Mouse (Mus musculus): ENCODE measurements around the gene Wdcp. TPM values are rescaled to one million over a fixed set of nuclear protein-coding genes. Genes with fewer than 3 reads are reported as not detected.
A peak's percentile ranks its signal among the peaks of the same experiment; 100 is the strongest.
"Not testable (repeated sequence)": the region's sequence is repeated elsewhere in the genome, so short reads cannot be mapped to it uniquely, and the experiment has no call there.

Wdcp gene
- polyA plus RNA-seq, 1 experiment from 2014 or later = 19.9 TPM

- peak; percentile 89 for ATAC-seq
- Histone ChIP-seq H3K4me3 (peak overlapping the region; percentile 74), H3K9ac (peak overlapping the region; percentile 98), H3K27ac (peak overlapping the region; percentile 96), H3K36me3 (peaks cover 42% of the 10 kb centered on the region), H3K9me3 (replicated peaks) (no peaks in the 10 kb centered on the region), H3K27me3 (replicated peaks) (no peaks in the 10 kb centered on the region), H3K4me2 (peak overlapping the region; percentile 72), H3K4me1 (peaks cover 68% of the 10 kb centered on the region)
- 13% methylated on average over 5 of the region's 5 CpGs for WGBS (ENCODE audit: insufficient replicate concordance)
Measured at GRCm38 (mm10) chr12:4872983-4873477, 29.9 kb downstream of the Wdcp start.

DNA sequence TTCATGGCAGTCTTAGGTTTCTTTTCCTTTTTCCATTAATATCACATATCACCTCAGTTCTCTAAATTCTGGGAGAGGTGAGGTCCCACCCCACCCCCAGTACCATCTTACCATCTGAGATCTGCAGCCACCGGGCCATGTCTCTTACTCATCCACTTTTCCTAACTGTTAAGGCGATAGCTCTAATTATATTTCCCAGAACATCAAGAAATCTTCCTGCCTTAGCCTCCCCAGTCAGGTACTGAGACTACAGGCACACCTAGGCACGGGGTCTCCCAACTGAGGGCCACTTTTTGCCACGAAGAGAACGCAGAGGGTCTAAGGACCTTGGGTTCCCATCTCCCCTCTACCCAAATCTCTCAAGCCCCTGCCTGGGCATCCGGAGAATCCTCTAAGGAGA, 30.4 kb downstream of the Wdcp start:
- WGBS (ENCODE audit: insufficient replicate concordance) = 20% methylated on average over 6 of the region's 6 CpGs
- no peaks in the 10 kb centered on the region for H3K9me3 ChIP-seq (replicated peaks)
- peak overlapping the region; percentile 98 for H3K9ac ChIP-seq
- H3K27me3 ChIP-seq (replicated peaks) = no peaks in the 10 kb centered on the region
- H3K4me2 ChIP-seq = peak overlapping the region; percentile 72
- H3K4me1 ChIP-seq = peaks cover 68% of the 10 kb centered on the region
- peak overlapping the region; percentile 74 for H3K4me3 ChIP-seq
- peak; percentile 2; the same call in 1 of the 2 replicates for ATAC-seq
- peaks cover 40% of the 10 kb centered on the region for H3K36me3 ChIP-seq
- peak overlapping the region; percentile 96 for H3K27ac ChIP-seq

GRCm38 (mm10) chr12:4874161-4874927, 31.2 kb downstream of the Wdcp start, which contains the start of gene Mfsd2b:
Gene Mfsd2b, minus strand, starts transcription at chr12:4874359.
- 3% methylated on average over 24 of the region's 24 CpGs for WGBS (ENCODE audit: insufficient replicate concordance)
- Histone ChIP-seq H3K9ac (peak within 1 kb of the TSS; percentile 98), H3K36me3 (peaks cover 40% of the 10 kb centered on the region), H3K4me3 (peak within 1 kb of the TSS; percentile 74), H3K9me3 (replicated peaks) (no peaks in the 10 kb centered on the region), H3K27ac (peak within 1 kb of the TSS; percentile 96), H3K27me3 (replicated peaks) (no peaks in the 10 kb centered on the region), H3K4me1 (peaks cover 61% of the 10 kb centered on the region), H3K4me2 (peak within 1 kb of the TSS; percentile 72)
- ATAC-seq = peak; percentile 84

DNA sequence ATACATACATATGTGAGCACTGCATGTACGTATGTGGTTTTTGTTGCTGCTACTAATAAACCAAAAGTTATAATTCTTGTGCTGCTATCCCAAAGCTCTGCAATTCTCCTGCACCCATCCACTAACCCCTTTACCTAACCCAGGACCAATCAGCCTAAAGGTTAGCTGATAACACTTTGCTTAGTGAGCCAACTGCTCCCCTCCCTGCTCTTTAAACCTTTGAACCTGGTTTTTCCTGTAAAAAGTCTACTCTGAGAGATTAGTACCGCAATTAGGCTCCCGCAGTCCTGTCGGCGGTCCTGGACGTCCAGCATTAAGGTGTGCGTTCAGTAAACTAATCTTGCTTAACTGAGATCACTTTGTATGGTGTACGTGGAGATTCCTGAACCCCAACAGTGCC, 32.5 kb downstream of the Wdcp start:
- peaks cover 39% of the 10 kb centered on the region for H3K36me3 ChIP-seq
- peak overlapping the region; percentile 96 for H3K27ac ChIP-seq
- no peak overlapping the region for H3K4me2 ChIP-seq
- no peak overlapping the region for H3K9ac ChIP-seq
- no peaks in the 10 kb centered on the region for H3K9me3 ChIP-seq (replicated peaks)
- H3K4me1 ChIP-seq = peaks cover 48% of the 10 kb centered on the region
- H3K4me3 ChIP-seq = no peak overlapping the region
- 65% methylated on average over 8 of the region's 8 CpGs for WGBS (ENCODE audit: insufficient replicate concordance)
- no peaks in the 10 kb centered on the region for H3K27me3 ChIP-seq (replicated peaks)
- no peak for ATAC-seq

- no peak overlapping the region for H3K4me3 ChIP-seq
- ATAC-seq = no peak
- H3K27ac ChIP-seq = peak overlapping the region; percentile 16; the same call in 1 of the 2 replicates
- peaks cover 48% of the 10 kb centered on the region for H3K36me3 ChIP-seq
- no peak overlapping the region for H3K9ac ChIP-seq
- H3K9me3 ChIP-seq (replicated peaks) = no peaks in the 10 kb centered on the region
- no peak overlapping the region for H3K4me2 ChIP-seq
- no peaks in the 10 kb centered on the region for H3K27me3 ChIP-seq (replicated peaks)
- H3K4me1 ChIP-seq = peaks cover 29% of the 10 kb centered on the region
- 28% methylated on average over 9 of the region's 9 CpGs for WGBS (ENCODE audit: insufficient replicate concordance)
Measured at GRCm38 (mm10) chr12:4878296-4878783, 35.2 kb downstream of the Wdcp start.

- H3K4me3 ChIP-seq = no peak overlapping the region
- no peak for ATAC-seq
- no peak overlapping the region for H3K9ac ChIP-seq
- H3K27me3 ChIP-seq (replicated peaks) = no peaks in the 10 kb centered on the region
- H3K27ac ChIP-seq = no peak overlapping the region
- H3K36me3 ChIP-seq = peaks cover 55% of the 10 kb centered on the region
- no peaks in the 10 kb centered on the region for H3K9me3 ChIP-seq (replicated peaks)
- no peak overlapping the region for H3K4me2 ChIP-seq
- WGBS (ENCODE audit: insufficient replicate concordance) = 86% methylated on average over 5 of the region's 5 CpGs
- H3K4me1 ChIP-seq = peaks cover 29% of the 10 kb centered on the region
Measured at GRCm38 (mm10) chr12:4879048-4879447, 35.9 kb downstream of the Wdcp start.

- H3K4me3 ChIP-seq = no peak overlapping the region
- 84% methylated on average over 2 of the region's 2 CpGs for WGBS (ENCODE audit: insufficient replicate concordance)
- H3K4me1 ChIP-seq = peaks cover 7% of the 10 kb centered on the region
- H3K9me3 ChIP-seq (replicated peaks) = no peaks in the 10 kb centered on the region
- H3K27me3 ChIP-seq (replicated peaks) = no peaks in the 10 kb centered on the region
- peaks cover 84% of the 10 kb centered on the region for H3K36me3 ChIP-seq
- H3K4me2 ChIP-seq = no peak overlapping the region
- H3K27ac ChIP-seq = no peak overlapping the region
- H3K9ac ChIP-seq = no peak overlapping the region
- no peak for ATAC-seq
Measured at GRCm38 (mm10) chr12:4882086-4882485, 39.0 kb downstream of the Wdcp start.

- no peaks in the 10 kb centered on the region for H3K27me3 ChIP-seq (replicated peaks)
- no peaks in the 10 kb centered on the region for H3K9me3 ChIP-seq (replicated peaks)
- H3K27ac ChIP-seq = no peak overlapping the region
- H3K9ac ChIP-seq = no peak overlapping the region
- no peak overlapping the region for H3K4me2 ChIP-seq
- WGBS (ENCODE audit: insufficient replicate concordance) = 75% methylated on average over 1 of the region's 1 CpGs
- no peak overlapping the region for H3K4me3 ChIP-seq
- peaks cover 21% of the 10 kb centered on the region for H3K4me1 ChIP-seq
- peaks cover 88% of the 10 kb centered on the region for H3K36me3 ChIP-seq
- ATAC-seq = no peak
Measured at GRCm38 (mm10) chr12:4885062-4885461, 42.0 kb downstream of the Wdcp start.

- not testable (repeated sequence) for H3K27ac ChIP-seq; H3K9ac ChIP-seq; ATAC-seq; H3K9me3 ChIP-seq (replicated peaks); H3K27me3 ChIP-seq (replicated peaks); H3K4me2 ChIP-seq; H3K4me3 ChIP-seq
- peaks cover 23% of the 10 kb centered on the region for H3K4me1 ChIP-seq
- H3K36me3 ChIP-seq = peaks cover 90% of the 10 kb centered on the region
- 88% methylated on average over 4 of the region's 4 CpGs for WGBS (ENCODE audit: insufficient replicate concordance)
Measured at GRCm38 (mm10) chr12:4886581-4886980, 43.5 kb downstream of the Wdcp start.

DNA sequence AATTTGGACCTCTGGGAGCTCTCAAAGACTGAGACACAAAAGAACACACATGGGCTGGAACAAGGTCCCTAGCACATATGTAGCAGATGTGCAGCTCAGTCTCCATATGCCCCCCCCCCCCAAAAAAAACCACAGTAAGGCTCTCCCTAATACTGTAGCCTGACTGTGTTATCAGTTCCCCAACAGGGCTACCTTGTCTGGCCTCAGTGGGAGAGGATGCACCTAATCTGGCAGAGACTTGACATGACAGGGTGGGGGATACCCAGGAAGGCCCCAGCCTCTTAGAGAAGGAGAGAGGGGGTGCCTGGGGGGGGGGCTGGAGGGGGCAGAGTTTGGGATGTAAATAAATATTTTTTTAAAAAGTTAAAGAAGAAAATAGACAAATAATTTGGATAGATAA, 45.6 kb downstream of the Wdcp start:
- Histone ChIP-seq H3K36me3 (peaks cover 88% of the 10 kb centered on the region), H3K9ac (no peak overlapping the region), H3K4me2 (peak overlapping the region; percentile 32; the same call in 1 of the 2 replicates), H3K4me3 (no peak overlapping the region), H3K4me1 (peaks cover 23% of the 10 kb centered on the region), H3K27me3 (replicated peaks) (no peaks in the 10 kb centered on the region), H3K9me3 (replicated peaks) (no peaks in the 10 kb centered on the region), H3K27ac (0 out of 2 replicates have a peak overlapping the region, but pooled peaks have one; percentile 3)
- peak; percentile 93 for ATAC-seq

DNA sequence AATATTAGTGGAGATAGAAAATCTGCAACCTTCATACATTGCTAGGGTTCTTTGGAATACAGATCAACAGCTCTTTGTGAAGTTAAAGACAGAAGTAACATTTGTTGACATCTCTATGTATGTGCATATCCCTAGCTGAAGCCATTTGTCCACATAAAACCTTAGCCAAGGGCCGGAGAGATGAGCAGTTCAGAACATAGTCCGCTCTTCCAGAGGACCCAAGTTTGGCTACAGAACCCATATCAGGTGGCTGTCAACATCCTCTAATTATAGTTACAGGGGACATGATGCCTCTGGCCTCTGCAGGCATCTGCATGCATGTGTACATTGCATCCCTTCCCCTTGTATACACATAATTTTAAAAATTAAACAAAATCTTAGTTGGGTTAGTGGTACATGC, 46.1 kb downstream of the Wdcp start:
- H3K4me2 ChIP-seq = peak overlapping the region; percentile 32; the same call in 1 of the 2 replicates

DNA sequence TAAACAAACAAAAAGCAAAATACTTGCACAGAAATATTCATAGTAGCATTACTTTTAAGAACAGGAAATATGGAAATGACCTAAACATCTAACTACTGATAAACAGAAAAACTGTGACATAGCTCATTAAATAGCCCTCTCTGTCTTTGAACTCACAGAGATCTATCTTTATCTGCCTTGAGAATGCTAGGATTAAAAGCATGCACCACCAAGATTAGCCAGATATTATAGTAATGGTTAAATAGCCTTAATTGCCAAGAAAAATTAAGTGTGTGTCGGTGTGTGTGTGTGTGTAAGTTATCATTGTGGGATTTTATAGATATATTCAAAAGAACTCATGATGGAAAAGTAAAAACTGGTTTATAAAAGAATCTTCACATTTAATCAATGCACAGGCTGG, 46.8 kb downstream of the Wdcp start:
- Histone ChIP-seq H3K4me1 (peaks cover 23% of the 10 kb centered on the region), H3K4me2 (no peak overlapping the region), H3K9ac (no peak overlapping the region), H3K27ac (no peak overlapping the region), H3K27me3 (replicated peaks) (no peaks in the 10 kb centered on the region), H3K4me3 (no peak overlapping the region), H3K9me3 (replicated peaks) (no peaks in the 10 kb centered on the region), H3K36me3 (peaks cover 83% of the 10 kb centered on the region)
- ATAC-seq = no peak
- WGBS (ENCODE audit: insufficient replicate concordance) = 73% methylated on average over 1 of the region's 1 CpGs

More for the DNA sequence above, 46.1 kb downstream of the Wdcp start:
- ATAC-seq = no peak
- Histone ChIP-seq H3K9ac (peak overlapping the region; percentile 35; the same call in 1 of the 2 replicates), H3K27ac (0 out of 2 replicates have a peak overlapping the region, but pooled peaks have one; percentile 25), H3K4me3 (no peak overlapping the region), H3K9me3 (replicated peaks) (no peaks in the 10 kb centered on the region), H3K4me1 (peaks cover 23% of the 10 kb centered on the region), H3K36me3 (peaks cover 88% of the 10 kb centered on the region), H3K27me3 (replicated peaks) (no peaks in the 10 kb centered on the region)
- 77% methylated on average over 2 of the region's 2 CpGs for WGBS (ENCODE audit: insufficient replicate concordance)

Data from liver, embryonic 12.5 days (tissue).